Mouse (Mus musculus): ENCODE measurements around the gene Zmym1. TPM values are rescaled to one million over a fixed set of nuclear protein-coding genes. Genes with fewer than 3 reads are reported as not detected.

Gene Zmym1
- polyA plus RNA-seq (2012; rRNA removed), result 0.22 and 0.43 TPM in 2 replicates

GRCm38 (mm10) chr4:127060585-127061290 lies at the start of gene Zmym1:
Gene Zmym1, minus strand, starts transcription at chr4:127061152.

GRCm38 (mm10) chr4:127076875-127077548 lies 16.1 kb upstream of the Zmym1 start, which contains the start of gene Zmym6:
Gene Zmym6, plus strand, starts transcription at chr4:127077383.

GRCm38 (mm10) chr4:127021151-127021945 lies 39.6 kb downstream of the Zmym1 start, which contains the start of gene Sfpq:
Gene Sfpq, plus strand, starts transcription at chr4:127021324.

Other genes with a start within 250 kb of the Zmym1 start
- gene Zmym4, start 93.0 kb downstream of the Zmym1 start, polyA plus RNA-seq (2012; rRNA removed), result 0.38 and 0.93 TPM in 2 replicates
- gene Sfpq, start 39.8 kb downstream of the Zmym1 start, polyA plus RNA-seq (2012; rRNA removed), result 15.1 and 18.6 TPM in 2 replicates
- gene Zmym6, start 16.2 kb upstream of the Zmym1 start, polyA plus RNA-seq (2012; rRNA removed), result 0.34 and 0.92 TPM in 2 replicates
- gene Tmem35b, start 62.5 kb upstream of the Zmym1 start, polyA plus RNA-seq (2012; rRNA removed), result 4.3 and 5.6 TPM in 2 replicates
- 0.43 and 0.68 TPM in 2 replicates for gene Dlgap3, start 108.1 kb upstream of the Zmym1 start, polyA plus RNA-seq (2012; rRNA removed)
- 9.2 and 15.6 TPM in 2 replicates for gene Smim12, start 182.6 kb upstream of the Zmym1 start, polyA plus RNA-seq (2012; rRNA removed)

Data from stomach, adult 2 months (tissue).